Mouse (Mus musculus) retina, postnatal 7 days (tissue): ENCODE data around the gene Mrps36.
"Not testable (repeated sequence)": the region's sequence is repeated elsewhere in the genome, so short reads cannot be mapped to it uniquely, and the experiment has no call there.

Experiments
- DNase-seq: peaks from one replicate; pipeline ENCODE4 v3.0.0-alpha.2; 2012; ENCODE audit warnings: low read depth, low spot score

Mrps36 gene

GRCm38 (mm10) chr13:100744036-100744744 is at the start of gene Mrps36:
TSS of gene Mrps36 (minus strand) at chr13:100744659.
- DNase-seq = peak; percentile 81

DNA sequence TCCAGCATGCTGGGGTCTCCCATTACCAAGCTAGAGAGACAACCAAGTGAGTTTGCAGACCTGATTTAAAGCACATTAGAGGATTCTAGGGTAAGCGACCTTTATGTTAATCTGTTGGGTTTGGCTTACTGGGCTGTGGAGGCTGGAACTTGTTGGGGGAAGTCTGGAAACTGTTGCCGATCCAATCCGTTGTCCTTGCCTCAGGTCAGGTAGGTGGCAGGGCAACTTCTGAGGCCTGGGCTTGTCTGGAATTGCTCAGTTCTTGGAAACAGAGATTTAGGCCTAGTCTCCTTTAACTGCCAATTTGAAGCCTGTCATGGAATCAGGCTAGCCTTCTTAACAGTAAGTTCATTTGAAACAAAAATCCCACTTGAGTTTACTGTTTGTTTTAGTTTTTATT is 44.6 kb upstream of the Mrps36 start:
- no peak for DNase-seq

DNA sequence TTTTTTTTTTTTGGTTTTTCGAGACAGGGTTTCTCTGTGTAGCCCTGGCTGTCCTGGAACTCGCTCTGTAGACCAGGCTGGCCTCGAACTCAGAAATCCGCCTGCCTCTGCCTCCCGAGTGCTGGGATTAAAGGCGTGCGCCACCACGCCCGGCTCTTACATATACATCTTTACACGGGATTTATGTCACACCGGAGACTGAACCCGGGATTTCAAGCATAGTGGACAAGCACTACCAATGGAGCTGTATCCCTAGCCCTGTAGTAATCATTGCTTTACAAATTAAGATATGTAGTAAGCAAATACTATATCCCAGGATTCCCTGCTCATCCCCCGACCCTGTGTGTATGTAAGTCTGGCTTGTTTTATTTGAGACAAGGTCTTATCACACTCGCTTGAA is 43.6 kb upstream of the Mrps36 start:
- DNase-seq = not testable (repeated sequence)

- no peak for DNase-seq
Measured at GRCm38 (mm10) chr13:100787316-100788010, 43.0 kb upstream of the Mrps36 start.

- peak; percentile 91 for DNase-seq
Measured at GRCm38 (mm10) chr13:100786414-100786867, 42.0 kb upstream of the Mrps36 start, which contains the start of gene Ccnb1. TSS of gene Ccnb1 (minus strand) at chr13:100786570.

- DNase-seq = no peak
Measured at GRCm38 (mm10) chr13:100785806-100786413, 41.5 kb upstream of the Mrps36 start.

DNA sequence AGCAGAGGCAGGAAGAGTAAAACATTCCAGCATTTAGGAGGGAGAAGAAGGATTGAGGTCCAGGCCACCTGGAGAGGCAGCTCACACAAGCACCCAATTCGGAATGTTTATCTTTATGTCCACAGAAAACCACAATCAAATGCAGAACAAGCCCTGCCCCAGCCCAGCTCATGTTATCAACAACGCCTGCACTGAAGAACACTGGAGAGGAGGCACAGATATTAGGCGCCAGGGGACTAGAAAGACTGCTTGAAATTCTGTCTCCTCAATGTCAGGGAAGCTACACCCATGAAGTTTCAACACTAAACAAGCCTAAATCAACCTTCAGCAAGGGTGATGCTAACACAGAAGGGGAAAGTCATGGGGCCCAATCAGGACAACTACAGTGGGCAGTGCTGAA is 33.0 kb upstream of the Mrps36 start:
- DNase-seq = no peak

DNA sequence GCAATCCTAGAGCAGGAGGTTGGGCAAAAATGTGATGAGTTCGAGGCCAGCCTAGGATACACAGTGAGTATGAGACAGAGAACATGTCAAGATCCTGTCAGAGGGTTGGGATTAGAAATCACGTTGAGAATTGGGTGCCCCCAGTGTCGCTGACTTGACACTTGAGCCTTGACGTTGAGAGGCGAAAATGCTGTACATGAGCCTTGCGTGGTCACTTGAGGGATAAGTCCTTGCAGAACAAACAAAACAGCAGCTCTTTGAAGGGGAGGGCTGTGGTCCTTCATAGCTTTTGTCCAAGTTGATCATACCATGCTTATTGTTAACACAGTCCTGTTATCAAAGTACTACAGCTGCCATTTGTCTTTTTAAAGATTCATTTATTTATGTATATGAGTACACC is 32.3 kb upstream of the Mrps36 start:
- DNase-seq = no peak

- no peak for DNase-seq
Measured at GRCm38 (mm10) chr13:100776056-100776419, 31.6 kb upstream of the Mrps36 start.

DNA sequence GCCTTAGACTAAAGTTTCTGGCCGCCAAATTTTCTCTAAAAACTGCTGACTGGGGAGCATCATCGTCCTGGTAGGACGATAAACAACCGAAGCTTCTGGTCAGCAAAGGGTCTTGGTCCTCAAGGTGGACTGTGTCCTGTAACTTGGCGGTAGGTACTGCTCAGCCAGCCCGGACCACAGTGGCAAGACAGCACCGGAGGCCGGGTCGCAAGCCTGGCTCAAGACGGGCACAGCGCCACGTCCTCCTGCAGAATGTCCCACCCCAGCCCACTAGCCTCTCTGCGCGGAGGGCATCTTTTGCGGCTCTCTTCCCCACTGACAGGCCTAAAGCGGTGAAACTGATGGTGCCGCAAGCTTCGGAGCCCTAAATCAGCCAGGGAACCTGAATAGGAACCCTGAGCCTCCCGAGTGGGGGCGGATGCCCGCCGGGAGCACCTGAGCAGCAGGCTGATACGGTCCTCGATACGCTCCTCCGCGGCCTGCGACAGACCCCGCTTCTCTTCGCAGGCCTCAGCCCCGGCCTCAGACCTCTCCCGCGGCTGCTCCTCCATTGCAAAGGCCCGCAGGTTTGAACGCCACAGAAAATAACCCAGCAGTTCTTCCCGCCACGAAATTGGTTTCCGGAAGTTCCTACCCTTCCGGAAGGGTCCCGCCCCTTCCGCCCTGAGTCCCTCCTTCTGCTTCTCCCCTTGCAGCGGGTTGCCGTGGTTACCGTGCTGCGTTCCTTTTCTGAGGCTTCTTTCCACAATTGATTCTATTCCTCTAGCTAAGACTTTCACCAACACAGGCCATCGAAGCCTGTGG is 31.0 kb upstream of the Mrps36 start, which contains the start of gene Cenph:
Gene Cenph (minus strand): TSS at position 648 of the 804 bp plus-strand sequence.
- peak; percentile 65 for DNase-seq

GRCm38 (mm10) chr13:100774704-100775103 is 30.2 kb upstream of the Mrps36 start:
- no peak for DNase-seq

DNA sequence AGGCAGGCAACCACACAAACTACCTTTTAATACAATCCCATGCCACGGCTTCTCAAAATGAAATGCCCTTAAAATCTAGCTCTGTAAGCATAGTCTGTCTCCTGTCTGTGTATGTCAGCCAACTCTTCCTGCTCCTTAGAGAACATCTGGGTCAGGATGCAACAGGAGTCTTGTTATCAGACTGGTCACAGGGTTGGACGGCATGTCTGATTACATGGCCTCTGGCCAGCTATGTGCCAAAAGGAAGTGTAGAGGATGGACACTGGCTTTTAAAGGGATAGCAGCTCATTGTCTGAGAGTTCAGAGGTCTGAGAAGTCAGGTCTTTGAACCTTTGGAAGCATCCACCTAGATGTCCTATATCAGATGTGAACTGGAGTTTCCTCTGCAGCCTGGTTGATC is 10.9 kb upstream of the Mrps36 start:
- DNase-seq = no peak

- DNase-seq = no peak
Measured at GRCm38 (mm10) chr13:100754186-100754585, 9.7 kb upstream of the Mrps36 start.

DNA sequence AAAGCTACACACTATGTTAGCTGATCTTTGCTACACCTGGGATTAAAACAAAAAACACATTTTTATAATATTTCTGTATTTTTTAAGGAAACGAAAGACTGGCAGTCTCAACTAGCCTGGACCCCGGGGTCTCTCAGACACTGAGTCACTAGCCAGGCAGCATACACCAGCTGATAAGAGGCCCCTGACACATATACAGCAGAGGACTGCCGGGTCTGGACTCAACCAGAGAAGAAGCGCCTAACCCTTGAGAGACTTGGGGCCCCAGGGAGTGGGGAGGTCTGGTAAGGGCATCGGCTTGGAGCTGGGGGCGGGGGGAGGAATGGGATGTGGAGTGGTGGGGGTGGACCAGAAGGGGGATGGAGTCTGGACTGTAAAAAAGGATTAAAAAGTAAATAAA is 8.6 kb upstream of the Mrps36 start:
- no peak for DNase-seq

DNA sequence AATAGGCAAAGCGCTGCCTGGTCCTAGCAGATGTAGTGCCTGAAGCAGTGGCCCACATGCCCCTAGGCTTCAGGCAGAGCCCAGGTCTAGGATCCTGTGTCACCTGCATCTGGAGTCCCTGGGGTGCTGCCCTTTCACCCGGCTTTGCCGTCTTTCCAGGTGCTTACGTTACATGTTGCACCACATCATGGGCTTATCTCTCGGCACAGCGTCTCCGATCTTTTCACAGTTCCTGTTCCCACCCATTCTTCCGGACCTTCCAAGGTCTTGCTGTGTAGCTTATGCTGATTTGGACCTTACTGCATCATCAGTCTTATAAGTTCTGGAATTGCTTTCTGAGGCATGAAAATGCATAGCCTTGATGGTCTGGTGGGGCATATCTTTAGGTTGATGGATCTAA is 8.1 kb upstream of the Mrps36 start:
- DNase-seq = no peak

- no peak for DNase-seq
Measured at GRCm38 (mm10) chr13:100751402-100751801, 6.9 kb upstream of the Mrps36 start.

DNA sequence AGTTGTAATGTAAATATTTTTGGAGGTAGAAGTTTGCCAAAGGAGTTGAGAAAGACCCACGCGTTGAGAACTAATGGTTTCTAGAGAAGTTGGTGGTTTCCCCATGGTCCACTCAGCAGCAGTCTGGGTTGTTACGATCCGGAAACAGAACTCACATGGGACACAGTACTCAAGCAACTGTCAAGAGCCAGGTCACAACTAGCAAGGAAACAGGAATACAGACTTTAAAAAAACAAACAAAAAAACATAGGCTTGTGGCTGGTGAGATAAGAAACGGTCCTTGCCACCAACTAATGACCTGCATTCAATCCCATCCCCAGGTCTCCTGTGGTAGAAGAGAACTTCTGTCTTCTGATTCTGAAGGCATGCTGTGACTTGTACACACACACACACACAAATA is 6.3 kb upstream of the Mrps36 start:
- no peak for DNase-seq

DNA sequence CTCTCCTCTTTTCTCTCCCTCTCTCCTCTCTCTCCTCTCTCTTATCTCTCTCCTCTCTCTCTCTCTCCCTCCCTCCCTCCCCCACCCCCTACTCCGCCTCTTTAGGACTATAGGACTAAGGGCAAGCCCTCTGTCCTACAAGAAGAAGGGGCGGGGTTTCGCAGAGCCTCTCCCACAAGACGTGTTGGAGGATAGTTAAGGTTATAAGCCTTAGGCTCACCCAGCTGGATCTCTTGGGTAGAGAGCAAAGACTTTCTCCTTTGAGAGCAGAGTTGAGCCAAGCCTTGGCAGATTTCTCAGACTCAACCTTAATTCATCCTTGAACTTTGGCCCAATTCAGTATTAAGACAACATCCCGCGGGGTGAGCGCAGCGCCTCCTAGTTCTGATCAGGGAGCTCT is 4.2 kb upstream of the Mrps36 start:
- no peak for DNase-seq

- no peak for DNase-seq
Measured at GRCm38 (mm10) chr13:100746090-100746489, 1.6 kb upstream of the Mrps36 start.

GRCm38 (mm10) chr13:100743346-100744035 is 968 bp downstream of the Mrps36 start:
- DNase-seq = no peak

GRCm38 (mm10) chr13:100742831-100743230 is 1.6 kb downstream of the Mrps36 start:
- no peak for DNase-seq
